Mouse (Mus musculus) kidney, embryonic 14.5 days (tissue): Measurements from ENCODE around the gene AI464131. TPM values are rescaled to one million over a fixed set of nuclear protein-coding genes. Genes with fewer than 3 reads are reported as not detected.

Experiments used
- ATAC-seq: fragments of 200-750 bp; cut with Nextera tagmentation; 2 replicates; pipeline ENCODE4 v1.8.0; 2017; ENCODE audit warnings: moderate number of reproducible peaks, mild to moderate bottlenecking, moderate TSS enrichment, moderate library complexity; ENCODE audit not compliant: low FRiP score, low TSS enrichment
- H3K27ac ChIP-seq: fragments of 300-500 bp; sonication (generic); 2 replicates; pipeline ENCODE4 v1.5.1; 2014; ENCODE audit warnings: low read depth, mild to moderate bottlenecking, low read length, moderate library complexity, mixed read lengths
- H3K27me3 ChIP-seq: fragments of 300-500 bp; sonication (generic); 2 replicates; pipeline ENCODE4 v1.6.1; 2014; ENCODE audit warnings: mild to moderate bottlenecking, low read length; ENCODE audit not compliant: control insufficient read depth, insufficient read depth
- H3K36me3 ChIP-seq: fragments of 300-500 bp; sonication (generic); 2 replicates; pipeline ENCODE4 v1.6.1; 2014; ENCODE audit warnings: low read length, mixed read lengths; ENCODE audit not compliant: control insufficient read depth, insufficient read depth
- H3K4me1 ChIP-seq: fragments of 300-500 bp; sonication (generic); 2 replicates; pipeline ENCODE4 v1.6.1; 2014; ENCODE audit warnings: low read length, mixed read lengths; ENCODE audit not compliant: control insufficient read depth, insufficient read depth
- H3K4me2 ChIP-seq: fragments of 300-500 bp; sonication (generic); replicated peaks from 2 replicates; pipeline ENCODE4 v1.6.1; 2014; ENCODE audit warnings: low read depth, mild to moderate bottlenecking, low read length
- H3K4me3 ChIP-seq: fragments of 300-500 bp; sonication (generic); 2 replicates; pipeline ENCODE4 v1.5.1; 2014; ENCODE audit warnings: mild to moderate bottlenecking, low read length
- H3K9ac ChIP-seq: fragments of 300-500 bp; sonication (generic); 2 replicates; pipeline ENCODE4 v1.6.1; 2014; ENCODE audit warnings: low read depth, mild to moderate bottlenecking, low read length, moderate library complexity
- H3K9me3 ChIP-seq: fragments of 300-500 bp; sonication (generic); 2 replicates; pipeline ENCODE4 v1.6.1; 2016; ENCODE audit warnings: low read length; ENCODE audit not compliant: control insufficient read depth
- WGBS: fragments of 180-500 bp; shearing (Covaris S2); extraction: QIAGEN DNeasy Blood & Tissue Kit; methylation state at CpG from one replicate; pipeline ENCODE4 v1.1.7; 2014; 5-methylcytosine and 5-hydroxymethylcytosine counted together
- polyA plus RNA-seq: library from polyadenylated mRNA; unstranded; fragments of >200 nt; fragmentation: Nextera tagmentation; extraction: Ambion mirVana; gene quantifications from 2 replicates; pipeline ENCODE4 v1.2.1, GENCODE M21; 2014

Gene AI464131
- polyA plus RNA-seq, 1 experiment from 2014 or later, result 8.9 TPM

DNA sequence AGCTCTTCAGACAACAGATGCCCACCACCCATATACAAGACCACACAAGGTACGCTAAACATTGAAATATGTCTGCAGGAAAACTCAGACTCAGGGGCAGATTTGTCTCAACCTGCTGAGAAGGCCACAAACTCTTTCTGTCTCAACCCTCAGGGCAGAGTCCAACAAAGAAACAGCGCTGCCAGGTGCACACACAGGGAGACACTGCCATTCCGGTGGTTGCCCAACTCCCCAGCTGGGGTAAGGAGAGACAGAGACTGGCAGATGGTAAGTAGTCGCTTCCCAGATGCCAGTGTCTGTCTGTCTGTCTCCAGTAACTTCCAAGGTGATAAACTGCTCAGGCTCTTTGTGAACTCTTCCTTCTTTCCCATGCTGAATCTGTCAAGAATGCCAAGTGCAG lies 2.1 kb downstream of the AI464131 start:
- H3K36me3 ChIP-seq, result no peaks in the 10 kb centered on the region
- 76% methylated on average over 4 of the region's 4 CpGs for WGBS
- H3K4me1 ChIP-seq, result peaks cover 22% of the 10 kb centered on the region
- no peak overlapping the region for H3K9ac ChIP-seq
- no peak for ATAC-seq
- peaks cover 56% of the 10 kb centered on the region for H3K27me3 ChIP-seq
- no peak overlapping the region for H3K27ac ChIP-seq
- no peaks in the 10 kb centered on the region for H3K9me3 ChIP-seq
- no peak overlapping the region for H3K4me2 ChIP-seq
- H3K4me3 ChIP-seq, result no peak overlapping the region

DNA sequence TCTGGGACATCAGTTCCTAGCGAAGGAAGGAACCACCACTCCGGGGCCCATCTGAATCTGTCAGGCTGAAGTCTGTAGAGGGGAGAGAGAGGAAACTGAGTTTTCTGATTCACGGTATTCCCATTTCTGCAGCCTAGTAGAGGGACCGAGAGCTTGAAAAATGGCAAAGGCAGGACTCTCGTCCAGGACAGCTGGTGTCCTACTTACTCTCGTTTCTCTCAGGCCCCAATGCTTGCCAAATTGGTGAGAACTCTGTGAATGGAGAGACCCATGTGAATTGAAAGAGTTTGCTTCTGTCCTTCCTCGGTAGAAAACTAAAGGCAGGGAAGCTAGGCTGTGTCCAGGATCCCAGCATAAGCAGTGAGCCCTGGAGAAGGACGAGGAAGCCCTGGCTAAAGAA lies 3.3 kb downstream of the AI464131 start:
- H3K4me3 ChIP-seq, result no peak overlapping the region
- no peak for ATAC-seq
- WGBS, result 64% methylated on average over 8 of the region's 8 CpGs
- no peaks in the 10 kb centered on the region for H3K9me3 ChIP-seq
- peaks cover 56% of the 10 kb centered on the region for H3K27me3 ChIP-seq
- no peaks in the 10 kb centered on the region for H3K36me3 ChIP-seq
- peaks cover 22% of the 10 kb centered on the region for H3K4me1 ChIP-seq
- H3K4me2 ChIP-seq, result no peak overlapping the region
- no peak overlapping the region for H3K9ac ChIP-seq
- no peak overlapping the region for H3K27ac ChIP-seq

GRCm38 (mm10) chr4:41498921-41499391 lies 3.9 kb downstream of the AI464131 start:
- ATAC-seq, result peak; percentile 5; the same call in 1 of the 2 replicates
- no peak overlapping the region for H3K9ac ChIP-seq
- WGBS, result 3% methylated on average over 43 of the region's 43 CpGs
- H3K27ac ChIP-seq, result no peak overlapping the region
- H3K9me3 ChIP-seq, result no peaks in the 10 kb centered on the region
- H3K27me3 ChIP-seq, result peaks cover 56% of the 10 kb centered on the region
- peak overlapping the region; percentile 54 for H3K4me2 ChIP-seq
- peak overlapping the region; percentile 27 for H3K4me3 ChIP-seq
- no peaks in the 10 kb centered on the region for H3K36me3 ChIP-seq
- peaks cover 27% of the 10 kb centered on the region for H3K4me1 ChIP-seq

DNA sequence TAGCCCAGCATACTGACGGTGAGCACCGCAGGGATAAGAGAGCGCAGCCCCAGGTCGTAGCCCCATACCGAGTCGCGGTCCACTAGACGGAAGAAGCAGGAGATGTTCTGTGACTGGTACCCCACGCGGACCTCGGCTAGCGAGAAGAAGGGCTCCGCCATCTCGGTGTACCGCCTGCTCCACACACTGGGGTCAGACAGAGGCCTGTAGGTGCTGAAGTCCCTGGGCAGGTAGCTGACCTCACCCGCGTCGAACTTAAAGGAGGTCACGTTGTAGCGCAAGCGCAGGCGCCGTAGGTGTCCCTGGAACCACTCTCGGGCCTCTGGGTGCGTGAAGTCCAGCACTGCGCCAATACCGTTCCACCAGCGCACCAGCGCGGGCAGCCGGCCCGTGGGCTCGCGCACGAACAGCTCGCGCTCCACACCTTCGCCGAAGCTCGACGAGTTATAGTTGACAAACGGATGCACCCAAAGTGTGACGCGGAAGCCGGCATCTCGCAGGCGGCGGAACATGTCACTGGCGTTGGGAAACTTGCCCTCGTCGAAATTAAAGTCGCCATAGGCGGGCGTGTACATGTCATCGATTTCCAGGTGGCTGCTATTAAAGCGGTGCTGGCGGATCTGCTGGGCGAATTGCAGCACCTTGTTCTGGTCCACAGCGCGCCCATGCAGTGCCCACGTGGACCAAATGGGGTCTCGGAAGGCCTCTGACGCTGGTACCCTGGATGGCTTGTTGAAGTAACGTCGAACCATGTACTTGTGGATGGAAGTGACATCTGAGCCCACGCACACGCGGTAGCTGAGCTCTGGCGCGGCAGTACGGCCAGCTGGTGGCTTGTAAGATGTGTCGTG lies 4.7 kb downstream of the AI464131 start:
- 8% methylated on average over 72 of the region's 72 CpGs for WGBS
- Histone ChIP-seq H3K27ac (no peak overlapping the region), H3K9me3 (no peaks in the 10 kb centered on the region), H3K27me3 (peaks cover 56% of the 10 kb centered on the region), H3K9ac (0 out of 2 replicates have a peak overlapping the region, but pooled peaks have one; percentile 12), H3K4me1 (peaks cover 30% of the 10 kb centered on the region), H3K4me2 (peak overlapping the region; percentile 54), H3K36me3 (no peaks in the 10 kb centered on the region), H3K4me3 (peak overlapping the region; percentile 27)
- no peak for ATAC-seq

DNA sequence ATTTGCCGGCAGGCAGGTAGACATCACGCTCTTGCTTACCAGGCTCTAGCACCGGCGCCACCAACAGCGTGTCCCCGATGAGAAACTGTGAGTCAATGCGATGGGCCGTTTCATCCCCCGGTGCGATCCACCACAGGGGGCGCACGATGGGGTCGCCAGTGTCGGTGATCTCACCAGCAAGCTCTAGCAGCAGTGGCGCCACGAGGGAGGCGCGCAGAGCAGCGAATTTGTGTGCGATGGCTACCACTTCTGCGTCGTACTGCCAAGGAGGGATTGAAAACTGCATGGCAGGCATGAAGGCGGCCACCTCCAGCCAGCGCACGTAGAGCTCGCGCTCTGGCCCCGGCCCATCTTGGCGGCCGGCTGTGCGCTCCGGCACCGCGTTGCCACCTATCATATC lies 5.3 kb downstream of the AI464131 start:
- Histone ChIP-seq H3K4me3 (peak overlapping the region; percentile 27), H3K9me3 (no peaks in the 10 kb centered on the region), H3K4me2 (peak overlapping the region; percentile 54), H3K9ac (peak overlapping the region; percentile 12; the same call in 1 of the 2 replicates), H3K27ac (no peak overlapping the region), H3K27me3 (peaks cover 56% of the 10 kb centered on the region), H3K4me1 (peaks cover 29% of the 10 kb centered on the region), H3K36me3 (no peaks in the 10 kb centered on the region)
- 2% methylated on average over 34 of the region's 34 CpGs for WGBS
- no peak for ATAC-seq

- no peak overlapping the region for H3K9ac ChIP-seq
- H3K36me3 ChIP-seq, result no peaks in the 10 kb centered on the region
- no peak overlapping the region for H3K27ac ChIP-seq
- no peak overlapping the region for H3K4me3 ChIP-seq
- H3K27me3 ChIP-seq, result peaks cover 56% of the 10 kb centered on the region
- H3K4me2 ChIP-seq, result no peak overlapping the region
- H3K9me3 ChIP-seq, result no peaks in the 10 kb centered on the region
- H3K4me1 ChIP-seq, result peaks cover 25% of the 10 kb centered on the region
- ATAC-seq, result no peak
- WGBS, result 59% methylated on average over 5 of the region's 5 CpGs
Measured at GRCm38 (mm10) chr4:41497046-41497445, 5.8 kb downstream of the AI464131 start.

GRCm38 (mm10) chr4:41495850-41496249 lies 7.0 kb downstream of the AI464131 start:
- WGBS, result 86% methylated on average over 11 of the region's 11 CpGs
- Histone ChIP-seq H3K4me1 (peaks cover 25% of the 10 kb centered on the region), H3K4me3 (no peak overlapping the region), H3K9me3 (no peaks in the 10 kb centered on the region), H3K36me3 (no peaks in the 10 kb centered on the region), H3K27ac (no peak overlapping the region), H3K4me2 (no peak overlapping the region), H3K9ac (no peak overlapping the region), H3K27me3 (peaks cover 46% of the 10 kb centered on the region)
- ATAC-seq, result no peak

DNA sequence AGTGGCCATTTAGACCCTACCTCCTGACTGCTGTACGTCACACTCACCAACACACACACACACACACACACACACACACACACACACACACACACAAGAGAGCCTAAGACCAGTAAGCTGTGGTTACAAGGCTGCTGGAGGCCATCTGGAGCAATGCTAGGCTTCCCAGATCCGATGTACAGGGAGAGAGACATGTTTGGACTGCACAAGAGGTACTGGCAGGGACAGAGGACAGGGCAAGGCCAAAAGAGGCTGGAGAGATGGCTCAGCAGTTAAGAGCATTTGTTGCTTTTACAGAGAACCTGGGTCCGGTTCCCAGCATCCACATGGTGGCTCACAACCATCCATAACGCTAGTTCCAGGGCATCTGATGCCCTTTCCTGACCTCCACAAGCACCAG lies 7.8 kb downstream of the AI464131 start:
- no peaks in the 10 kb centered on the region for H3K36me3 ChIP-seq
- H3K27ac ChIP-seq, result no peak overlapping the region
- H3K27me3 ChIP-seq, result peaks cover 39% of the 10 kb centered on the region
- peaks cover 25% of the 10 kb centered on the region for H3K4me1 ChIP-seq
- H3K4me2 ChIP-seq, result no peak overlapping the region
- no peak overlapping the region for H3K4me3 ChIP-seq
- ATAC-seq, result no peak
- H3K9ac ChIP-seq, result no peak overlapping the region
- whole genome bisulfite sequencing, result 73% methylated on average over 4 of the region's 4 CpGs
- no peaks in the 10 kb centered on the region for H3K9me3 ChIP-seq

DNA sequence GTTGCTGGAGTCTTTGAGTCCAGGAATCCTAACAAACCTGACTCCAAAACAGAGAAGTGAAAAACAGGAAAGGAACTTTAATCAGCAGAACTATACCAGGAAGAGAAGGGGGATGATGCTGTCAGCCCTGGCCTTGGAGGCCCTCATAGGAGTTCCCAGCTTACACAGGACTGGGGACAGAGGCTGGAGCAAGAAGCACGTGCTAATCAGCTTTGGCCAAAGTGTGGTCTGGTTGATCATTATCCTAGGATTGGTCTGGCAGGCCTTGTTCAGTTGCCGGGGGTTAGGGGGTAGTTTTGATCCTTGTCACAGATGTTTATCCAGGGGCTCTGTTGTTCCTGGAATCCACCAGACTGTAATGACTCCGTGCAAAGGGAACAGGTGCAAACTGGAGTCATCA lies 8.5 kb downstream of the AI464131 start:
- H3K4me2 ChIP-seq, result no peak overlapping the region
- H3K4me3 ChIP-seq, result no peak overlapping the region
- H3K36me3 ChIP-seq, result no peaks in the 10 kb centered on the region
- 41% methylated on average over 3 of the region's 3 CpGs for WGBS
- no peaks in the 10 kb centered on the region for H3K9me3 ChIP-seq
- no peak for ATAC-seq
- peaks cover 32% of the 10 kb centered on the region for H3K27me3 ChIP-seq
- peaks cover 25% of the 10 kb centered on the region for H3K4me1 ChIP-seq
- H3K9ac ChIP-seq, result no peak overlapping the region
- no peak overlapping the region for H3K27ac ChIP-seq
